Mouse (Mus musculus) neural tube, embryonic 14.5 days (tissue): Measurements from ENCODE around the gene Id1. TPM values are rescaled to one million over a fixed set of nuclear protein-coding genes. Genes with fewer than 3 reads are reported as not detected.

ENCODE experiments used
- ATAC-seq: fragments of 200-750 bp; cut with Nextera tagmentation; 2 replicates; pipeline ENCODE4 v1.8.0; 2017; ENCODE audit warnings: low read depth, mild to moderate bottlenecking, moderate TSS enrichment, moderate library complexity
- H3K27ac ChIP-seq: fragments of 300-500 bp; sonication (generic); 2 replicates; pipeline ENCODE4 v1.5.1; 2014; ENCODE audit warnings: low read depth, mild to moderate bottlenecking, control low read depth, low read length, moderate library complexity, mixed read lengths
- H3K27me3 ChIP-seq: fragments of 300-500 bp; sonication (generic); 2 replicates; pipeline ENCODE4 v1.6.1; 2014; ENCODE audit warnings: low read length; ENCODE audit not compliant: control insufficient read depth, insufficient read depth
- H3K36me3 ChIP-seq: fragments of 300-500 bp; sonication (generic); 2 replicates; pipeline ENCODE4 v1.6.1; 2014; ENCODE audit warnings: low read length, mixed read lengths; ENCODE audit not compliant: control insufficient read depth, insufficient read depth
- H3K4me1 ChIP-seq: fragments of 300-500 bp; sonication (generic); 2 replicates; pipeline ENCODE4 v1.6.1; 2014; ENCODE audit warnings: low read length; ENCODE audit not compliant: control insufficient read depth, insufficient read depth
- H3K4me2 ChIP-seq: fragments of 300-500 bp; sonication (generic); 2 replicates; pipeline ENCODE4 v1.6.1; 2014; ENCODE audit warnings: mild to moderate bottlenecking, low read depth, low read length, control low read depth
- H3K4me3 ChIP-seq: fragments of 300-500 bp; sonication (generic); 2 replicates; pipeline ENCODE4 v1.5.1; 2014; ENCODE audit warnings: low read depth, low read length, control low read depth, mixed read lengths
- H3K9ac ChIP-seq: fragments of 300-500 bp; sonication (generic); replicated peaks from 2 replicates; pipeline ENCODE4 v1.6.1; 2014; ENCODE audit warnings: low read depth, mild to moderate bottlenecking, control low read depth, low read length, mixed read lengths
- H3K9me3 ChIP-seq: fragments of 300-500 bp; sonication (generic); 2 replicates; pipeline ENCODE4 v1.6.1; 2016; ENCODE audit warnings: low read length; ENCODE audit not compliant: control insufficient read depth
- WGBS: fragments of 180-500 bp; shearing (Covaris S2); extraction: QIAGEN DNeasy Blood & Tissue Kit; methylation state at CpG from one replicate; pipeline ENCODE4 v1.1.7; 2014; 5-methylcytosine and 5-hydroxymethylcytosine counted together
- polyA plus RNA-seq: library from polyadenylated mRNA; unstranded; fragments of >200 nt; fragmentation: Nextera tagmentation; extraction: Ambion mirVana; gene quantifications from 2 replicates; pipeline ENCODE4 v1.2.1, GENCODE M21; 2014

Gene Id1
- polyA plus RNA-seq, 1 experiment from 2014 or later: 50.4 TPM

- 88% methylated on average over 7 of the region's 7 CpGs for WGBS
- H3K9me3 ChIP-seq: no peaks in the 10 kb centered on the region
- ATAC-seq: no peak
- no peak overlapping the region for H3K4me3 ChIP-seq
- H3K4me1 ChIP-seq: peaks cover 6% of the 10 kb centered on the region
- no peaks in the 10 kb centered on the region for H3K36me3 ChIP-seq
- no peaks in the 10 kb centered on the region for H3K27me3 ChIP-seq
- H3K27ac ChIP-seq: no peak overlapping the region
- H3K9ac ChIP-seq: no peak overlapping the region
- no peak overlapping the region for H3K4me2 ChIP-seq
Measured at GRCm38 (mm10) chr2:152769677-152770076, 33.6 kb downstream of the Id1 start.

GRCm38 (mm10) chr2:152771571-152771970 is 35.5 kb downstream of the Id1 start:
- Histone ChIP-seq H3K9me3 (no peaks in the 10 kb centered on the region), H3K4me1 (no peaks in the 10 kb centered on the region), H3K27ac (no peak overlapping the region), H3K9ac (no peak overlapping the region), H3K36me3 (no peaks in the 10 kb centered on the region), H3K27me3 (no peaks in the 10 kb centered on the region), H3K4me3 (no peak overlapping the region), H3K4me2 (no peak overlapping the region)
- ATAC-seq: no peak
- WGBS: 90% methylated on average over 9 of the region's 9 CpGs

- H3K36me3 ChIP-seq: no peaks in the 10 kb centered on the region
- no peaks in the 10 kb centered on the region for H3K4me1 ChIP-seq
- no peaks in the 10 kb centered on the region for H3K27me3 ChIP-seq
- H3K9ac ChIP-seq: no peak overlapping the region
- H3K4me2 ChIP-seq: no peak overlapping the region
- no peak overlapping the region for H3K4me3 ChIP-seq
- 41% methylated on average over 1 of the region's 1 CpGs for WGBS
- no peaks in the 10 kb centered on the region for H3K9me3 ChIP-seq
- H3K27ac ChIP-seq: no peak overlapping the region
- ATAC-seq: no peak
Measured at GRCm38 (mm10) chr2:152772231-152772630, 36.2 kb downstream of the Id1 start.

GRCm38 (mm10) chr2:152775357-152775756 is 39.3 kb downstream of the Id1 start:
- H3K9ac ChIP-seq: no peak overlapping the region
- no peaks in the 10 kb centered on the region for H3K9me3 ChIP-seq
- peaks cover 1% of the 10 kb centered on the region; the same call in 1 of the 2 replicates for H3K36me3 ChIP-seq
- H3K27me3 ChIP-seq: no peaks in the 10 kb centered on the region
- ATAC-seq: no peak
- no peak overlapping the region for H3K27ac ChIP-seq
- H3K4me2 ChIP-seq: no peak overlapping the region
- H3K4me3 ChIP-seq: no peak overlapping the region
- H3K4me1 ChIP-seq: no peaks in the 10 kb centered on the region
- 86% methylated on average over 4 of the region's 4 CpGs for WGBS

- WGBS: 79% methylated on average over 3 of the region's 3 CpGs
- no peak for ATAC-seq
- Histone ChIP-seq H3K27ac (no peak overlapping the region), H3K36me3 (peaks cover 6% of the 10 kb centered on the region; the same call in 1 of the 2 replicates), H3K4me1 (no peaks in the 10 kb centered on the region), H3K9me3 (no peaks in the 10 kb centered on the region), H3K4me3 (no peak overlapping the region), H3K27me3 (no peaks in the 10 kb centered on the region), H3K4me2 (no peak overlapping the region), H3K9ac (no peak overlapping the region)
Measured at GRCm38 (mm10) chr2:152776019-152776418, 40.0 kb downstream of the Id1 start.

GRCm38 (mm10) chr2:152776435-152776834 is 40.4 kb downstream of the Id1 start:
- H3K9ac ChIP-seq: no peak overlapping the region
- H3K9me3 ChIP-seq: no peaks in the 10 kb centered on the region
- no peak for ATAC-seq
- H3K36me3 ChIP-seq: peaks cover 10% of the 10 kb centered on the region
- WGBS: 85% methylated on average over 2 of the region's 2 CpGs
- H3K4me2 ChIP-seq: no peak overlapping the region
- H3K27me3 ChIP-seq: no peaks in the 10 kb centered on the region
- H3K4me1 ChIP-seq: no peaks in the 10 kb centered on the region
- no peak overlapping the region for H3K4me3 ChIP-seq
- H3K27ac ChIP-seq: no peak overlapping the region

- no peak for ATAC-seq
- H3K36me3 ChIP-seq: peaks cover 16% of the 10 kb centered on the region
- H3K27me3 ChIP-seq: no peaks in the 10 kb centered on the region
- H3K4me3 ChIP-seq: no peak overlapping the region
- no peaks in the 10 kb centered on the region for H3K4me1 ChIP-seq
- H3K4me2 ChIP-seq: no peak overlapping the region
- 88% methylated on average over 3 of the region's 3 CpGs for WGBS
- no peak overlapping the region for H3K9ac ChIP-seq
- H3K27ac ChIP-seq: no peak overlapping the region
- H3K9me3 ChIP-seq: no peaks in the 10 kb centered on the region
Measured at GRCm38 (mm10) chr2:152777081-152777480, 41.0 kb downstream of the Id1 start.

- no peaks in the 10 kb centered on the region for H3K9me3 ChIP-seq
- no peak overlapping the region for H3K4me2 ChIP-seq
- no peak overlapping the region for H3K4me3 ChIP-seq
- no peak overlapping the region for H3K9ac ChIP-seq
- H3K27ac ChIP-seq: no peak overlapping the region
- WGBS: 98% methylated on average over 2 of the region's 2 CpGs
- H3K36me3 ChIP-seq: peaks cover 16% of the 10 kb centered on the region
- no peak for ATAC-seq
- no peaks in the 10 kb centered on the region for H3K27me3 ChIP-seq
- H3K4me1 ChIP-seq: 0 out of 2 replicates have a peak, but pooled peaks cover under 1% of the 10 kb centered on the region
Measured at GRCm38 (mm10) chr2:152780466-152780865, 44.4 kb downstream of the Id1 start.

- Histone ChIP-seq H3K9me3 (no peaks in the 10 kb centered on the region), H3K4me2 (no peak overlapping the region), H3K9ac (no peak overlapping the region), H3K27me3 (no peaks in the 10 kb centered on the region), H3K4me1 (0 out of 2 replicates have a peak, but pooled peaks cover 2% of the 10 kb centered on the region), H3K4me3 (no peak overlapping the region), H3K36me3 (peaks cover 16% of the 10 kb centered on the region), H3K27ac (no peak overlapping the region)
- 87% methylated on average over 3 of the region's 3 CpGs for WGBS
- no peak for ATAC-seq
Measured at GRCm38 (mm10) chr2:152781031-152781711, 45.1 kb downstream of the Id1 start.
